Mouse (Mus musculus) Patski (cell line): ENCODE measurements around the gene 4930512M02Rik. TPM values are rescaled to one million over a fixed set of nuclear protein-coding genes. Genes with fewer than 3 reads are reported as not detected.
"Not testable (repeated sequence)": the region's sequence is repeated elsewhere in the genome, so short reads cannot be mapped to it uniquely, and the experiment has no call there.

Experiments used
- ATAC-seq: fragments of 100-300 bp; one replicate; pipeline ENCODE4 v1.8.0; 2021
- CTCF ChIA-PET: fragments of 350-600 bp; sonication (Branson Sonifier 250); formaldehyde crosslinking; loops from one replicate; lab custom pipeline; 2022; ENCODE audit warnings: inconsistent platforms; lab: Charles Lee
- POLR2A ChIA-PET: fragments of 350-600 bp; sonication (Branson Sonifier 250); formaldehyde crosslinking; loops from one replicate; lab custom pipeline; 2022; ENCODE audit warnings: antibody characterized with exemption, inconsistent platforms; lab: Charles Lee
- DNase-seq: peaks from one replicate; pipeline ENCODE4 v3.0.0-alpha.2; 2011; ENCODE audit warnings: low read depth, low spot score
- H3K27me3 ChIP-seq: fragments of 371-371 bp; one replicate; pipeline ENCODE4 v1.5.1; 2021
- CTCF ChIP-seq: fragments of 100-300 bp; IDR thresholded peaks from one replicate; pipeline ENCODE4 v1.5.1; 2021
- in situ Hi-C: fragments of 300-500 bp; cut with MboI; formaldehyde crosslinking; loops from 3 replicates; pipeline ENCODE4 v1.11.1; 2018; ENCODE audit warnings: low pct_unique_long_range_greater_than_20kb, mixed read lengths
- polyA plus RNA-seq: library from polyadenylated mRNA; unstranded; gene quantifications from one replicate; pipeline ENCODE4 v1.2.3, GENCODE M21; 2021

The 4930512M02Rik gene
- not detected for polyA plus RNA-seq

GRCm38 (mm10) chr11:11627735-11628134 is at the start of gene 4930512M02Rik:
Gene 4930512M02Rik, minus strand, starts transcription at chr11:11627835.
- H3K27me3 ChIP-seq, ATAC-seq, CTCF ChIA-PET, in situ Hi-C loops, POLR2A ChIA-PET, DNase-seq: not testable (repeated sequence)

GRCm38 (mm10) chr11:11677165-11677564 is 49.5 kb upstream of the 4930512M02Rik start:
- DNase-seq (no peak), ATAC-seq (no peak)
- ChIA-PET CTCF (no interaction called here), POLR2A (no interaction called here)
- TF ChIP-seq CTCF: no peak
- in situ Hi-C loops: no loop called here
- H3K27me3 ChIP-seq: peaks cover 42% of the 10 kb centered on the region

DNA sequence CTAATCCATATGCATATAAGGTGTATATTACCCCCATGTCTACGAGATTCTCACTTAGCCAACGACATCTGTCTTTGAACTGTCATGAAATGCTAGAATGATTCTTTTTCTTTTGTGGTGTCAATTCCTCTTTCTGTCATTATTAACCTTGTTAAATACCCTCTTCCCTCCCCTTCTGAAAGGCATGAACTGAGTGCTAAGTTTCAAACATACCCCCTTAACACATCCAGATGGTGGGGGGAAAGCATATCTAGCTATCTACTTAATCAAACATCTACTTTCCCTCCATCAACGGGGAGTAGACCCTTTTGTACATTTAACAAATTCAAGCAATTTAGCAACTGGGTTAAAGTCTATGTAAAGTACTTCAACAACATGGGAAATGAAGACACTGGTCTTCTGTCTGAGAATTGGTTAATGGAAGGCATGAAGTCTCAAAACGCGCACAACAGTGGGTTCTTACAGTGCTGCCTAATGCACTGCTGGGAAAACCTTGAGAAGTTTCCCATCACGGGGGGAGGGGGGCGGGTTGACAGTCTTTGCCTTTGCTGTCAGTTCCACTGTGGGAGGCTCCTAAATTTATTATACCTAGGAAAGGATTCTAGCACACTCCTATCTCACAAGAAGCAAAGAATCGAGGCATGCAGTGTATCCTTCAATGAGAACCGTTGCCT is 48.6 kb upstream of the 4930512M02Rik start:
- ChIA-PET POLR2A (no interaction called here), CTCF (no interaction called here)
- no peak for ATAC-seq
- no peak for DNase-seq
- in situ Hi-C loops: no loop called here
- no peak for TF ChIP-seq CTCF
- H3K27me3 ChIP-seq: peaks cover 49% of the 10 kb centered on the region

GRCm38 (mm10) chr11:11675063-11675462 is 47.4 kb upstream of the 4930512M02Rik start:
- H3K27me3 ChIP-seq: peaks cover 50% of the 10 kb centered on the region
- ChIA-PET POLR2A (no interaction called here), CTCF (no interaction called here)
- no peak for TF ChIP-seq CTCF
- in situ Hi-C loops: no loop called here
- ATAC-seq (no peak), DNase-seq (no peak)

DNA sequence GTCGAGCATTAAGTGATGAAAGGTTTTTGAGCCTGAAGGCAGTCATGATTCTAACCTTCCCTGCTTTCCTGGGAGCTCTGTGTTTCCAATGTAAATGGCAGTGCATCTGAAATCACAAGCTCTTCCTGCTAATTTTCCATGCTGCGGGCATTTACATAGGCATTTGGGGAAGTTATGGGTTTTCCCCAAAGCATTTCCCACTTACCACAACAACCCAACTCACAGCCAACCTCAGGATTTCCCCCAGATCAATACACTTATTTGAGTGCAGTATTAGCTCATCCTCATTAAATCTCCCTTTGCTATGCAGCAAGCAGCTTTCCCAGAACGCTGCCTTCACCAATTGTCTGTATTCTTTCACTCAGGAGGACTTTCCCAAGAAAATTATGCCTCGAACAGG is 45.3 kb upstream of the 4930512M02Rik start:
- ChIA-PET CTCF (interaction anchor here (0.9 kb wide), 1 partner anchor 10 kb away, joined by 4 read pairs; no protein-coding TSS in a partner anchor), POLR2A (no interaction called here)
- in situ Hi-C loops: no loop called here
- DNase-seq: no peak
- TF ChIP-seq CTCF: no peak
- ATAC-seq: no peak
- peaks cover 53% of the 10 kb centered on the region for H3K27me3 ChIP-seq

DNA sequence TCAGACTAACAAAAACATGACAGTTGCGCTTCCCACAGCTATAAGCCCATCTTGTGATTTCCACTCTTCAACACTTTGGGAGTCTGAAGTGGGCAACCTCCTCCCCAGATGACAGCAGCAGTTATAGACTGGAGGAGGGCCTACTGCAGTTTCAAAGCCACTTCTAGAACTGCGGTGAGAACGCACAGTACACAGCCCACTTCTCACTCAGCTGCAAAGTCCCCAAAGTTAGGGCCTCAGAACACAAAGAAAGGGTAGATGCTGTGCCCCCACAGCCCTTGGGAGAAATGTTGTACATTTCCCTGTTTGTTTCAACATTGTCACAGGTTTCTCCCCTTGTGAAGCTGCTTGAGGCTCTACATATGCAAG is 40.3 kb upstream of the 4930512M02Rik start:
- H3K27me3 ChIP-seq: peaks cover 55% of the 10 kb centered on the region
- DNase-seq (no peak), ATAC-seq (no peak)
- in situ Hi-C loops: no loop called here
- TF ChIP-seq CTCF: no peak
- ChIA-PET CTCF (no interaction called here), POLR2A (no interaction called here)

DNA sequence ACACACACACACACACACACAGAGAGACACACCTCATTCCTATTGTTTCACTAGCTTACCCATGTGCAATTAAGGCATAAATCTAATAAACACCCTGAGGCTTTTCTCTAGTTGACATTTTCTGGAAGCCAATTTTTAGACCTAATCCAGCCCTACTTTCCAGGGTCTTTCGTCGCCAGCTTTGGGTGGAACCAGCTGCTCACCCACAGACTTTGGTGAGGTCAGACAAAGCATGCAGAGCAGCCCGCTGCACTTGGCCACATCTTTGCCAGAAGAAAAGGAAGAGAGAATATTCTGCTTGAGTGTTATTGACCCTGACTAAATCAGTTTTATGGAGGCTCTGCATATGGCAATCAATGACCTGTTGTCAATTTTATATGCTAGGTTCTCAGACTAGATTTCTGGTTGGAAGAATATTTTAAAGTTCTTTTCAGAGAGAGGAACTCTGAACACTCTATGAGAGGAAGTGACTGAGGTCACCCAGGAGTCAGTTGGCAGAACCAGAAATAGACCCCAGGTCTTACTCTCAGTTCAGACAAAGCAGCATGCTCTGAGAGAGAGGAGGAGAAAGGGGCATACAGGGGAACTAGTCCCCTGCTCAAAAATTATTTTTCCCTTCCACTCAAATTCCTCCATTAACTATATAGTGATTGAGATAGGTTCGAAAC is 39.8 kb upstream of the 4930512M02Rik start:
- TF ChIP-seq CTCF: no peak
- no peak for ATAC-seq
- CTCF ChIA-PET: no interaction called here
- POLR2A ChIA-PET: no interaction called here
- in situ Hi-C loops: no loop called here
- H3K27me3 ChIP-seq: peaks cover 57% of the 10 kb centered on the region
- DNase-seq: no peak

GRCm38 (mm10) chr11:11660651-11661050 is 33.0 kb upstream of the 4930512M02Rik start:
- DNase-seq: no peak
- H3K27me3 ChIP-seq: peaks cover 43% of the 10 kb centered on the region
- ChIA-PET POLR2A (no interaction called here), CTCF (interaction anchor here (1.0 kb wide), 1 partner anchor 11 kb away, joined by 3 read pairs; no protein-coding TSS in a partner anchor)
- in situ Hi-C loops: no loop called here
- no peak for TF ChIP-seq CTCF
- no peak for ATAC-seq

DNA sequence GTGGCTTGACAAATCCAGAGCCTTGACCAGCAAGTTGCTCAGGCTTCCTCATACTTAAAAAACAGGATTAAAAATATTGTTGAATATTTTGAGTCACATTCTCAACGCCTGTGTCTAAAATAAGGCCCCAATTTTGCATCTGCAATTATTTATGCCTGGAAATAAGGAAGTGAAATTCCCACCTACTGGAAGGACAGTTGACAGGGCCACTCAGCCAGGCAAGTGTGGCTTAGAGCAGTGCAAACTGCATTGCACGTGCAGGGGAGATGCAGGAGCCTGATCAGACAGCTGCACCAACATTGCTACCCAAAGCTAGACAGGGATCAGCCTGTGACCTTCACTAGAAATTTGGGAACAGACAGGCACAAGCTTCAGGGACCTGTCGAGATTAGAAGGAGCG is 31.2 kb upstream of the 4930512M02Rik start:
- in situ Hi-C loops: no loop called here
- no peak for DNase-seq
- ChIA-PET POLR2A (no interaction called here), CTCF (no interaction called here)
- no peak for TF ChIP-seq CTCF
- H3K27me3 ChIP-seq: peaks cover 34% of the 10 kb centered on the region
- no peak for ATAC-seq

DNA sequence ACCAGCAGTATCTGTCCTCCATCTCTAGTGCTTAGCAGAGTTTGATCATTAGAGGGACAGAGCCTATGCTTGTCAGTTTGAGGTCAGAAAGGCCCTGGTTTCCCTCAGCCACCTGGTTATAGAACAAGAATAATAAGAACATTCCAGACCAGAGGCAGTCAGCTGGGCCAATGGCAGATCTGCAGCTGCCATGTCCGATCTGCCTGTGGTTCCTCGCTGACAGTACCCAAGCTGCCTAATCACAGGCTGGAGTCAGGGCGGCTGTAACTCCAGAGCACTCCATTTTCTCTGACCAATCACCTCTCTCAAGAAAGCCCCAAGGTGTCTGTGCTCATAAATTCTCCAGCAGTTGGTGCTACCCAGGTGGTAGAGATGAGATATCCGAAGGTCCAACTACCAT is 30.0 kb upstream of the 4930512M02Rik start:
- no peak for DNase-seq
- CTCF ChIA-PET: no interaction called here
- no peak for ATAC-seq
- POLR2A ChIA-PET: no interaction called here
- in situ Hi-C loops: no loop called here
- H3K27me3 ChIP-seq: peaks cover 23% of the 10 kb centered on the region
- TF ChIP-seq CTCF: no peak

- ChIA-PET CTCF (no interaction called here), POLR2A (no interaction called here)
- DNase-seq: no peak
- TF ChIP-seq CTCF: no peak
- in situ Hi-C loops: no loop called here
- H3K27me3 ChIP-seq: peaks cover 21% of the 10 kb centered on the region
- ATAC-seq: no peak
Measured at GRCm38 (mm10) chr11:11656995-11657530, 29.4 kb upstream of the 4930512M02Rik start.
